Mouse (Mus musculus): ENCODE measurements around the gene Prdm15. TPM values are rescaled to one million over a fixed set of nuclear protein-coding genes. Genes with fewer than 3 reads are reported as not detected.

The Prdm15 gene
- polyA plus RNA-seq, 1 experiment from 2014 or later = 2.8 TPM

DNA sequence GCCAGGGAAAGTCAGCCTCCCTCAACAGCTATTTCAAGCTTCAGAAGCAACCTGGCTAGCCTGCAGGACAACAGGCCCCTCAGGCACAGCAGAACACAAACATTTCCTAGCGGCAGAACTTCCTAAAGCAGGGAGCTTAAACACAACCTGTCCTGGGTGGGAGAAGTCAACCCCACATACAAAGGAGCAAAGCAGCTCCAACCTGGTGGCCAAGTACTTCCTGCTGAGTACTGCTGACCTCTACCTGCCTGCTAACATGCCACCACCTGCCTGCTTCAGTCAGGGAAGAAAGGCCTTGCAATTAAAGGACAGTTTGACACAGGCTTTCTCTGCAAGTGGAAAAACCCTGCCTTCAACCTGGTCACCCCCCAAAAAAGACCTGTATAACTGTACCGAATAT, 89.9 kb downstream of the Prdm15 start:
- peak overlapping the region; percentile 65 for H3K4me2 ChIP-seq (replicated peaks; ENCODE audit: low read depth, low read length)
- H3K9me3 ChIP-seq (ENCODE audit: low read length) = no peaks in the 10 kb centered on the region
- peaks cover 8% of the 10 kb centered on the region; the same call in 1 of the 2 replicates for H3K4me1 ChIP-seq (ENCODE audit: insufficient read depth, low read depth, low read length)
- peak overlapping the region; percentile 51; the same call in 1 of the 2 replicates for H3K4me3 ChIP-seq (ENCODE audit: low read depth, low read length)
- H3K36me3 ChIP-seq (ENCODE audit: insufficient read depth, low read length) = no peaks in the 10 kb centered on the region
- ATAC-seq (no peak), DNase-seq (ENCODE audit: low spot score) (peak; percentile 27)
- 0 out of 2 replicates have a peak overlapping the region, but pooled peaks have one; percentile 16 for H3K9ac ChIP-seq (replicated peaks; ENCODE audit: low read depth)
- H3K27ac ChIP-seq (ENCODE audit: low read length) = peak overlapping the region; percentile 86
- TF ChIP-seq CTCF (IDR thresholded peaks at IDR 0.05) (0 out of 2 replicates have a peak, but pooled peaks have one; percentile 14), EP300 (IDR thresholded peaks at IDR 0.05) (no peak)
- peaks cover 35% of the 10 kb centered on the region for H3K27me3 ChIP-seq (replicated peaks; ENCODE audit: insufficient read depth, low read length)
- WGBS = 35% methylated on average over 2 of the region's 2 CpGs

DNA sequence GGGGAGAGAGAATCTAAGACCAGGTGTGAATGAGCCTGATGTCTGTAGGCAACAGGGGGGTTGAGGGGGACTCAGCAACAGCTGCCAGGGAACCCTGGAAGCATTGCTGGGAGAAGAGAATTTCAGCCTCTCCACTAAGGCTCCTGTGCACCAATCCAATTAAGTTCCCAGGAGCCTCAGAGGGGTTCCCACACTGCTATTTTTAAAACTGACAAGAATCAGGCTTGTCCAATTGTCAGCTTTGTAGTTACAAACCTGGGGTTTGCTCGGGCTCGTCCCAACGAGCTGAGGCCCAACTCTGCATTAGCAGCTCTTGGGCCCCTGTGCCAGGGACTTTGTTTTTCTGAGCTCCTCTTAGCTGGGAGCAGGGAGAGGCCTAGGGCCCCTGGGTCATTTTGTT, 92.0 kb downstream of the Prdm15 start:
- no peak overlapping the region for H3K4me2 ChIP-seq (replicated peaks; ENCODE audit: low read depth, low read length)
- DNase-seq (ENCODE audit: low spot score) = no peak
- TF ChIP-seq CTCF (IDR thresholded peaks at IDR 0.05) (no peak), EP300 (IDR thresholded peaks at IDR 0.05) (no peak)

DNA sequence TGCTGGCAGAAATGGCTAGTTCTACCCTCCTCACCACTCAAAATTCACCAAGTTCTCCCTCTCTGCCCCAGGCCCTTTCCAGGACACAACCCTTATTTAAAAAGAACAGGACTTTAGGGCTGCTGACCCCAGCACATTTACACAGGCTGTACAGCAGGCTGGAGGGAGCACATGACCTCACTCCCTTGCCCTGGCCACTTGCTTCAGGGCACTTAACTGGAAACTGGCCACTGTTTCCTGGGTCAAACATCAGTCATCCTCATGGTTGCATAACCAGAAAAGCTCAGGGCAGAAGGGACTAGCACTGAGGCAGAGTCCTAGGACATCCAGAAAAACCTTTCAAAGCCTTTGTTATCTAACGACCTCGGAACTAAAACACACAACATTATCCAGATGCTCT, 93.4 kb downstream of the Prdm15 start:
- H3K4me1 ChIP-seq (ENCODE audit: insufficient read depth, low read depth, low read length) = peaks cover 3% of the 10 kb centered on the region; the same call in 1 of the 2 replicates
- DNase-seq (ENCODE audit: low spot score) (peak; percentile 43), ATAC-seq (peak; percentile 40)
- H3K36me3 ChIP-seq (ENCODE audit: insufficient read depth, low read length) = no peaks in the 10 kb centered on the region
- no peak overlapping the region for H3K27ac ChIP-seq (ENCODE audit: low read length)
- no peak overlapping the region for H3K4me3 ChIP-seq (ENCODE audit: low read depth, low read length)
- peaks cover 15% of the 10 kb centered on the region; the same call in 1 of the 2 replicates for H3K27me3 ChIP-seq (replicated peaks; ENCODE audit: insufficient read depth, low read length)
- H3K9me3 ChIP-seq (ENCODE audit: low read length) = no peaks in the 10 kb centered on the region
- TF ChIP-seq EP300 (IDR thresholded peaks at IDR 0.05) (no peak), CTCF (IDR thresholded peaks at IDR 0.05) (no peak)
- no peak overlapping the region for H3K4me2 ChIP-seq (replicated peaks; ENCODE audit: low read depth, low read length)
- no peak overlapping the region for H3K9ac ChIP-seq (replicated peaks; ENCODE audit: low read depth)
- 66% methylated on average over 2 of the region's 2 CpGs for WGBS

More for the DNA sequence above, 92.0 kb downstream of the Prdm15 start:
- H3K27ac ChIP-seq (ENCODE audit: low read length) = peak overlapping the region; percentile 9
- no peaks in the 10 kb centered on the region for H3K9me3 ChIP-seq (ENCODE audit: low read length)
- no peak overlapping the region for H3K9ac ChIP-seq (replicated peaks; ENCODE audit: low read depth)
- H3K4me1 ChIP-seq (ENCODE audit: insufficient read depth, low read depth, low read length) = peaks cover 8% of the 10 kb centered on the region; the same call in 1 of the 2 replicates
- H3K36me3 ChIP-seq (ENCODE audit: insufficient read depth, low read length) = no peaks in the 10 kb centered on the region
- ATAC-seq = no peak
- 39% methylated on average over 3 of the region's 3 CpGs for WGBS
- H3K27me3 ChIP-seq (replicated peaks; ENCODE audit: insufficient read depth, low read length) = peaks cover 26% of the 10 kb centered on the region
- H3K4me3 ChIP-seq (ENCODE audit: low read depth, low read length) = no peak overlapping the region

DNA sequence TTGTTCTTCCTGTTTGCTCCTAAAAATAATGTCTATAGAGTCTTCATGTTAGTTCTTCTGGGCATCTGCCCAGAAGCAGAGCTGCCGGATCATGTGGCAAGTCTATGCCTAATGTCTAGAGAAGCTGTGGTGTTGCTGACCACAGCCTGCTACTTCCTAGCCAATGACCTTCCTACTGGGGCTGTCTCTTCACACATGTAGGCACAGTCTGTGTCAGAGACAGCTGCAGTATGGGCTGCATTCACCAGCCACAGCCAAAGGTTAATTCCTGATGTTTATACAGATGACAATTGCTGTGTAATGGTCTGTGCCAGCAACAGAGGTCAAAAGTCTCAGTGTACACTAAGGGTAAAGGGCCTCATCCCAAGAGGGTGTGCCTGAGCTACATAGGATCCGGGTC, 95.2 kb downstream of the Prdm15 start:
- no peak overlapping the region for H3K27ac ChIP-seq (ENCODE audit: low read length)
- no peak overlapping the region for H3K9ac ChIP-seq (replicated peaks; ENCODE audit: low read depth)
- no peak for ATAC-seq
- 0 out of 2 replicates have a peak, but pooled peaks cover 2% of the 10 kb centered on the region for H3K27me3 ChIP-seq (replicated peaks; ENCODE audit: insufficient read depth, low read length)
- H3K9me3 ChIP-seq (ENCODE audit: low read length) = no peaks in the 10 kb centered on the region
- H3K4me1 ChIP-seq (ENCODE audit: insufficient read depth, low read depth, low read length) = peaks cover under 1% of the 10 kb centered on the region; the same call in 1 of the 2 replicates
- no peak overlapping the region for H3K4me2 ChIP-seq (replicated peaks; ENCODE audit: low read depth, low read length)
- TF ChIP-seq EP300 (IDR thresholded peaks at IDR 0.05) = no peak
- TF ChIP-seq CTCF (IDR thresholded peaks at IDR 0.05) = no peak
- 38% methylated on average over 2 of the region's 2 CpGs for WGBS
- DNase-seq (ENCODE audit: low spot score) = no peak
- H3K4me3 ChIP-seq (ENCODE audit: low read depth, low read length) = no peak overlapping the region
- H3K36me3 ChIP-seq (ENCODE audit: insufficient read depth, low read length) = no peaks in the 10 kb centered on the region

DNA sequence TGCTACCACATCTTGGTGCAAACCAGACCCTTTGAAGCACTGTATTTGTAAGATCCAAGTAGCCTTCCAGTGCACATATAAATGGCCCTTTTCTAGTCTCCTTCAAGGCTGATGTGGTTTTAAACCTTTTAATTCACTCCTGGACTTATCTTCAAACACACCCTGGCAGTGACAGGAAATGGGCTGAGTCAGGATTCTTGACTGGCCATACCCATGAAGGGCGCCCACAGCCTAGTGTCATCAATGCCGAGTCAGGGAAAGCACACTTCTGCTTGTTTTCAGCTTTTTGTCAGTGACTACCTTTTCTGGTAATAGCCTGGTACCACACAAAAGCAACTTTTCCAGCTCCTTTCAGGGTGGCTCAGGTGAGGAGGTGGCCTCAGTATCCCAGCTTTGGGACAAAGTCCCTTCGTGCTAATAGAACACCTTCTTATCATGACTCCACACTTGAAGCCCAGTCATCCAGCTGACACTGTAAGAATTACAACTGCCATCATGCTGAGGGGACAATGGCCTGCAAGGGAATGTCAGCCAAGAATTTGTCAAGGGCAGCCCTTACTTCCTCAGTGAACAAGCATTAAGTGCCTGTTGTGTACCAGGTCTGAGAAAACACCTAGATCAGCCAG, 99.2 kb downstream of the Prdm15 start:
- ATAC-seq = peak; percentile 1; the same call in 1 of the 2 replicates
- WGBS = 47% methylated on average over 3 of the region's 3 CpGs

DNA sequence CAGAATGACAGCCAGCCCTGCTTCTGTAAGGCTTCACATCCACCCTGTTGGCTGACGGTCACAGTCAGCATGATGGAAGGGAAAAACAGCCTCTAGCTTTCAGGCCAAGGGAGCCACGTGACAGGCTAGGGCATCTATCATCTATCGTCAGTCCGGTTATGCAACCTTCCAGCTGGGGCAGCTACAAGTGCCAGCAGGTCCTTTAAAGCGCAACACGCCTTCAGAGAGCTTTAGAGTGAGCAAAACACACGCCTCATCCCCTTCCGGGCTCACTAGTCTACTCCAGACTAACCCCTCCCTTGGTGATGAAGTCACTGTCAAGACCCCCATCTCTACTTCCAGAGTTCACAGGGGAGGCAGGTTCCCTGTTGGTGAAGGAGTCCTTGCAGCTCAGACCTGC, 99.8 kb downstream of the Prdm15 start:
- H3K9ac ChIP-seq (replicated peaks; ENCODE audit: low read depth) = no peak overlapping the region
- no peaks in the 10 kb centered on the region for H3K36me3 ChIP-seq (ENCODE audit: insufficient read depth, low read length)
- no peak overlapping the region for H3K27ac ChIP-seq (ENCODE audit: low read length)
- no peak for TF ChIP-seq EP300 (IDR thresholded peaks at IDR 0.05)
- TF ChIP-seq CTCF (IDR thresholded peaks at IDR 0.05) = no peak
- H3K4me1 ChIP-seq (ENCODE audit: insufficient read depth, low read depth, low read length) = peaks cover 4% of the 10 kb centered on the region; the same call in 1 of the 2 replicates
- H3K27me3 ChIP-seq (replicated peaks; ENCODE audit: insufficient read depth, low read length) = no peaks in the 10 kb centered on the region
- H3K4me2 ChIP-seq (replicated peaks; ENCODE audit: low read depth, low read length) = no peak overlapping the region
- no peak overlapping the region for H3K4me3 ChIP-seq (ENCODE audit: low read depth, low read length)
- WGBS = 20% methylated on average over 8 of the region's 8 CpGs
- H3K9me3 ChIP-seq (ENCODE audit: low read length) = no peaks in the 10 kb centered on the region
- ATAC-seq (peak; percentile 92), DNase-seq (ENCODE audit: low spot score) (peak; percentile 91)

More for the DNA sequence above, 99.2 kb downstream of the Prdm15 start:
- no peak for DNase-seq (ENCODE audit: low spot score)
- Histone ChIP-seq H3K4me2 (replicated peaks; ENCODE audit: low read depth, low read length) (no peak overlapping the region), H3K4me1 (ENCODE audit: insufficient read depth, low read depth, low read length) (peaks cover 4% of the 10 kb centered on the region; the same call in 1 of the 2 replicates), H3K36me3 (ENCODE audit: insufficient read depth, low read length) (no peaks in the 10 kb centered on the region), H3K27ac (ENCODE audit: low read length) (0 out of 2 replicates have a peak overlapping the region, but pooled peaks have one; percentile 5), H3K4me3 (ENCODE audit: low read depth, low read length) (no peak overlapping the region), H3K27me3 (replicated peaks; ENCODE audit: insufficient read depth, low read length) (no peaks in the 10 kb centered on the region), H3K9me3 (ENCODE audit: low read length) (no peaks in the 10 kb centered on the region), H3K9ac (replicated peaks; ENCODE audit: low read depth) (no peak overlapping the region)
- TF ChIP-seq CTCF (IDR thresholded peaks at IDR 0.05) (no peak), EP300 (IDR thresholded peaks at IDR 0.05) (no peak)
